Mouse (Mus musculus) common myeloid progenitor, adult 5-6 weeks (primary cell): Measurements from ENCODE around the gene Sppl2b. TPM values are rescaled to one million over a fixed set of nuclear protein-coding genes. Genes with fewer than 3 reads are reported as not detected.
"Not testable (repeated sequence)": the region's sequence is repeated elsewhere in the genome, so short reads cannot be mapped to it uniquely, and the experiment has no call there.

Experiments used
- ATAC-seq: replicated peaks from 2 replicates; pipeline ENCODE4 v1.8.0; 2016; ENCODE audit warnings: low read depth, mild to moderate bottlenecking, moderate TSS enrichment, inconsistent platforms; ENCODE audit not compliant: poor library complexity, severe bottlenecking
- total RNA-seq: library from RNA; stranded (forward); fragments of 200-1000, 187-1606 nt; gene quantifications from 2 replicates; pipeline ENCODE4 v1.2.3, GENCODE M21; 2017

Gene Sppl2b
- total RNA-seq: 29.8 and 37.1 TPM in 2 replicates

GRCm38 (mm10) chr10:80854913-80855748 lies at the start of gene Sppl2b, which contains the start of gene Lsm7:
Gene Sppl2b (plus strand): TSS chr10:80855275.
Gene Lsm7 (minus strand): TSS chr10:80855209.
- ATAC-seq: peak; percentile 71

- ATAC-seq: no peak
Measured at GRCm38 (mm10) chr10:80805322-80805721, 49.8 kb upstream of the Sppl2b start.

GRCm38 (mm10) chr10:80805925-80806324 lies 49.1 kb upstream of the Sppl2b start:
- ATAC-seq: peak; percentile 70

GRCm38 (mm10) chr10:80806341-80807056 lies 48.6 kb upstream of the Sppl2b start:
- no peak for ATAC-seq

GRCm38 (mm10) chr10:80807057-80807627 lies 47.9 kb upstream of the Sppl2b start:
- peak; percentile 51 for ATAC-seq

GRCm38 (mm10) chr10:80808099-80808984 lies 46.7 kb upstream of the Sppl2b start:
- ATAC-seq: no peak

- no peak for ATAC-seq
Measured at GRCm38 (mm10) chr10:80808985-80809632, 46.0 kb upstream of the Sppl2b start.

GRCm38 (mm10) chr10:80810084-80810483 lies 45.0 kb upstream of the Sppl2b start:
- ATAC-seq: no peak

- ATAC-seq: no peak
Measured at GRCm38 (mm10) chr10:80812391-80813041, 42.6 kb upstream of the Sppl2b start.

- ATAC-seq: no peak
Measured at GRCm38 (mm10) chr10:80813366-80813765, 41.7 kb upstream of the Sppl2b start, which contains the start of gene Jsrp1. Gene Jsrp1 (minus strand): TSS chr10:80813498.

- ATAC-seq: no peak
Measured at GRCm38 (mm10) chr10:80814800-80815199, 40.3 kb upstream of the Sppl2b start.

- peak; percentile 68 for ATAC-seq
Measured at GRCm38 (mm10) chr10:80816303-80816702, 38.8 kb upstream of the Sppl2b start.

- no peak for ATAC-seq
Measured at GRCm38 (mm10) chr10:80817164-80817563, 37.9 kb upstream of the Sppl2b start.

- ATAC-seq: not testable (repeated sequence)
Measured at GRCm38 (mm10) chr10:80817955-80818354, 37.1 kb upstream of the Sppl2b start.

GRCm38 (mm10) chr10:80818599-80819281 lies 36.3 kb upstream of the Sppl2b start:
- ATAC-seq: peak; percentile 69; the same call in 1 of the 2 replicates

- no peak for ATAC-seq
Measured at GRCm38 (mm10) chr10:80819406-80819805, 35.7 kb upstream of the Sppl2b start.

- ATAC-seq: no peak
Measured at GRCm38 (mm10) chr10:80821991-80822390, 33.1 kb upstream of the Sppl2b start.

- ATAC-seq: no peak
Measured at GRCm38 (mm10) chr10:80822528-80822927, 32.5 kb upstream of the Sppl2b start.
